Mouse (Mus musculus) lung, embryonic 15.5 days (tissue): ENCODE measurements around the gene Ate1. TPM values are rescaled to one million over a fixed set of nuclear protein-coding genes. Genes with fewer than 3 reads are reported as not detected.
A peak's percentile ranks its signal among the peaks of the same experiment; 100 is the strongest.
"Not testable (repeated sequence)": the region's sequence is repeated elsewhere in the genome, so short reads cannot be mapped to it uniquely, and the experiment has no call there.

Source experiments
- ATAC-seq: fragments of 200-750 bp; cut with Nextera tagmentation; 2 replicates; pipeline ENCODE4 v1.8.0; 2017; ENCODE audit warnings: moderate number of reproducible peaks, borderline replicate concordance; ENCODE audit not compliant: low FRiP score, low TSS enrichment; ENCODE audit errors: extremely low read depth
- H3K27ac ChIP-seq: fragments of 300-500 bp; sonication (generic); 2 replicates; pipeline ENCODE4 v1.5.1; 2015; ENCODE audit warnings: moderate library complexity, mild to moderate bottlenecking, inconsistent platforms
- H3K27me3 ChIP-seq: fragments of 300-500 bp; sonication (generic); 2 replicates; pipeline ENCODE4 v1.6.1; 2015; ENCODE audit warnings: inconsistent platforms
- H3K36me3 ChIP-seq: fragments of 300-500 bp; sonication (generic); 2 replicates; pipeline ENCODE4 v1.6.1; 2015; ENCODE audit warnings: inconsistent platforms
- H3K4me1 ChIP-seq: fragments of 300-500 bp; sonication (generic); 2 replicates; pipeline ENCODE4 v1.6.1; 2015; ENCODE audit warnings: inconsistent platforms
- H3K4me2 ChIP-seq: fragments of 300-500 bp; sonication (generic); 2 replicates; pipeline ENCODE4 v1.6.1; 2015; ENCODE audit warnings: inconsistent platforms, mild to moderate bottlenecking, moderate library complexity
- H3K4me3 ChIP-seq: fragments of 300-500 bp; sonication (generic); 2 replicates; pipeline ENCODE4 v1.5.1; 2015; ENCODE audit warnings: mild to moderate bottlenecking, inconsistent platforms
- H3K9ac ChIP-seq: fragments of 300-500 bp; sonication (generic); 2 replicates; pipeline ENCODE4 v1.6.1; 2015; ENCODE audit warnings: inconsistent platforms
- H3K9me3 ChIP-seq: fragments of 300-500 bp; sonication (generic); 2 replicates; pipeline ENCODE4 v1.6.1; 2016; ENCODE audit warnings: inconsistent platforms
- WGBS: fragments of 180-500 bp; shearing (Covaris S2); methylation state at CpG from one replicate; pipeline ENCODE4 v1.1.7; 2015; 5-methylcytosine and 5-hydroxymethylcytosine counted together
- polyA plus RNA-seq: library from polyadenylated mRNA; unstranded; fragments of >200 nt; fragmentation: Nextera tagmentation; extraction: Ambion mirVana; gene quantifications from 2 replicates; pipeline ENCODE4 v1.2.1, GENCODE M21; 2015

Gene Ate1
- polyA plus RNA-seq, 1 experiment from 2014 or later, result 67.5 TPM

DNA sequence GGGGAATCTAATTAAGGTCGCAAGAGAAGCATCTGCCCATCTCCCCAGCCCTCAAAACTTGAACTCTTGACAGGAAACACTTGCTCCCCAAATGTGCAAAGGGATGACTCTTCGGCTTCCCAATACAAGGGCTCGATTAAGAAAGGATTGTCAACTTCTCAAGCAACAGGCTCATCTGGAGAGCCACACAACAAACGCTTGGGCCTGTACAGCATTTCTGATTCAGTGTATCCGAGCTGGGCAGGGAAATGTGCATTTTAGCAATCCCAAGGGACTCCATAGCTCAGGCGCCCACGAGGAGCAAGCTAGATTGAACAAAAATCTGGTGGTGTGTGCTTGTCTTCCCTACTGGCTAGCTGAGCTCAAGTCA is 26.2 kb upstream of the Ate1 start:
- peak overlapping the region; percentile 98 for H3K9ac ChIP-seq
- 3% methylated on average over 7 of the region's 7 CpGs for WGBS

DNA sequence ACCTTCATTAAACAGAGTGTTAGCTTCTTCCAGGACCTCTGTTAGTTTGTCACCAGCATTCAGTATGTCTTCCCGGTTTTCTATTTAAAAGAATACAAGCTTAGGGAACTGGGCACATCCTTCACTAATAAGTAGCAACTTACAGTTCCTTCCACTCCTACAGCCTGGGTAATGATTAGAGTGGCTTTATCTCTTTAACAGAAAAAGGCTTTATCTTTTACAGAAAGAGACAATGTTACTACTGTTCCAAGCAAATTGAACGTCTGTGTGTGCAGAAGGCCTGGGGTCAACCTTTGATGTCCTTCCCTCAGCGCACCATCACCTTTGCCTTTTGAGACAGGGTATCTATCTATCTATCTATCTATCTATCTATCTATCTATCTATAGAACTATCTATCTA is 25.7 kb upstream of the Ate1 start:
- Histone ChIP-seq H3K36me3 (peaks cover 36% of the 10 kb centered on the region), H3K9me3 (no peaks in the 10 kb centered on the region), H3K4me2 (peak overlapping the region; percentile 80), H3K9ac (peak overlapping the region; percentile 98), H3K27me3 (no peaks in the 10 kb centered on the region), H3K27ac (no peak overlapping the region), H3K4me1 (peaks cover 10% of the 10 kb centered on the region), H3K4me3 (peak overlapping the region; percentile 99)
- no peak for ATAC-seq
- 37% methylated on average over 3 of the region's 3 CpGs for WGBS

More for the DNA sequence above, 26.2 kb upstream of the Ate1 start:
- peak overlapping the region; percentile 99 for H3K4me3 ChIP-seq
- H3K36me3 ChIP-seq, result peaks cover 32% of the 10 kb centered on the region
- ATAC-seq, result no peak
- H3K9me3 ChIP-seq, result no peaks in the 10 kb centered on the region
- peak overlapping the region; percentile 99 for H3K27ac ChIP-seq
- H3K4me2 ChIP-seq, result peak overlapping the region; percentile 80
- H3K27me3 ChIP-seq, result no peaks in the 10 kb centered on the region
- peaks cover 10% of the 10 kb centered on the region for H3K4me1 ChIP-seq

DNA sequence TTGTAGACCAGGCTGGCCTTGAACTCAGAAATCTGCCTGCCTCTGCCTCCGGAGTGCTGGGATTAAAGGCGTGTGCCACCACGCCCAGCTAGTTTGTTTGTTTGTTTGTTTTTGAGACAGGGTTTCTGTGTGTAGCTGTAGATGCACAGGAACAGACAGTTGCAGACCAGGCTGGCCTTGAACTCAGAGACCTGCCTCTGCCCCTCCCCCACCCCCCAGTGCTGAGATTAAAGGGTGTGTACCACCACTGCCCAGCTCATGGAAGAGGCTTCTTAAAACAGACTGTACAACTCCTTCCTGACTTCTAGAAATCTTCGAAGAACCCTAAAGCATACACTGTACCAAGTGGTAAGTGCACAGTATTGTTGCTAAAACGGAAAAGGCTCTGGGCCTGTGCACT is 25.2 kb upstream of the Ate1 start:
- 88% methylated on average over 5 of the region's 5 CpGs for WGBS
- Histone ChIP-seq H3K36me3 (peaks cover 38% of the 10 kb centered on the region), H3K4me3 (peak overlapping the region; percentile 99; the same call in 1 of the 2 replicates), H3K9me3 (no peaks in the 10 kb centered on the region), H3K4me1 (peaks cover 10% of the 10 kb centered on the region), H3K27ac (no peak overlapping the region), H3K4me2 (peak overlapping the region; percentile 80), H3K9ac (no peak overlapping the region), H3K27me3 (no peaks in the 10 kb centered on the region)
- no peak for ATAC-seq

DNA sequence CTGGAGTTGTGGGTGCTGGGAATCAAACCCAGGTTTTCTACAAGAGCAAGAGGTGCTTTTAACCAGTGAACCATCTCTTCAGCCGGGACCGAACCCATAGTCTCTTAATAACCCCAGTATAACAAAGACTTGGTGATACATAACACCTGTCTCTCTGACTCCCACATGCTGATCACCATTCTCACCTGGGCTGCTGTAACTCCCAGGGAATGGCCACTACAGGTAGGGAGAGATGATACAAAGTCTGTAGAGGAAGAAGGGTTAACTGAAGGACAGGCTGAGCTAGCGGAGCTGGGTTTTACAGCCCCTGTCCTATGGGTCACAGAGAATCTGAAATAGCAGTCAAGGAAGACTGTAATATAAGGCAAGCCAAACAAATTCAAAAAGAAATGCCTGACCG is 23.0 kb upstream of the Ate1 start:
- Histone ChIP-seq H3K9me3 (no peaks in the 10 kb centered on the region), H3K4me1 (peaks cover 10% of the 10 kb centered on the region), H3K36me3 (peaks cover 61% of the 10 kb centered on the region), H3K4me3 (no peak overlapping the region), H3K27me3 (no peaks in the 10 kb centered on the region), H3K27ac (no peak overlapping the region), H3K9ac (no peak overlapping the region), H3K4me2 (no peak overlapping the region)
- ATAC-seq, result no peak
- 97% methylated on average over 4 of the region's 4 CpGs for WGBS

DNA sequence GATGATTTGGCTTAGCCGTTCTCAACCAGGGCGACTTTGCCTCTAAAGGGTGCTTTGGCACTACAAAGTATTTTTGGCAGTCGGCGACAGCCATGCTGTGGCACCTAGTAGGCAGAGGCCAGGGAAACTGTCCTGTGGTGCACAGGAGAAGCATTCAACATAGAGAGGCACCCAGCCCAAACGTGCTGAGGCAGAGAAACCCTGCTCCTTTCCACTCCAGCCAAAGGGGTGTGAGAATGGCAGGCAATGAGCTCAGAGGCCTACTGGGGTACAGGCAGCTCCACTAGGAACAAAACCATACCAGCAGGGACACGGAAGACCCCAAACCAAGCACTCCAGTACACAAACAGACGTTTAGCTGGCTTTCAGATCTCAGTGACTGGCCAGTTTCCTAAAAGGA is 20.0 kb upstream of the Ate1 start:
- no peak overlapping the region for H3K27ac ChIP-seq
- H3K27me3 ChIP-seq, result no peaks in the 10 kb centered on the region
- no peaks in the 10 kb centered on the region for H3K9me3 ChIP-seq
- H3K4me2 ChIP-seq, result no peak overlapping the region
- no peak overlapping the region for H3K9ac ChIP-seq
- H3K4me3 ChIP-seq, result no peak overlapping the region
- ATAC-seq, result no peak
- no peaks in the 10 kb centered on the region for H3K4me1 ChIP-seq
- peaks cover 89% of the 10 kb centered on the region for H3K36me3 ChIP-seq
- WGBS, result 77% methylated on average over 7 of the region's 7 CpGs

DNA sequence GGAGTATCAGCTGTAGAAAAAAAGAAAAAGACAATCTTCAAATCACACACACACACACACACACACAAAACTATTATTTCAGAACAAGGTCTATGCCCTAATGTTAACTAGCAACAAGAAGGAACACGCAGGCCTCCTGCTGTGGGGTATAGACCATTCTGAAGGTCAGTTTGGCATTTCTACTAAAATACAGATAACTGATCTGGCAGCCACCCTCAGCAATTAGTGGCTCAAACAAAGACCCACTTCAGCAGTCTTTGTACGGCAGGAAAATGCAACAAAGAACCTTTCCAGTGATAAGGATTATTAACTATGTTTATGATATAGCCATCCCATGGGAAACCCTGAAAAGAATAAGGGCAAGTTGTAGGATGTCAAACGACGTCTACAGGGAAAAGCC is 16.9 kb upstream of the Ate1 start:
- 76% methylated on average over 4 of the region's 4 CpGs for WGBS
- no peaks in the 10 kb centered on the region for H3K27me3 ChIP-seq
- H3K36me3 ChIP-seq, result peaks cover 87% of the 10 kb centered on the region
- ATAC-seq, result no peak
- H3K4me3 ChIP-seq, result no peak overlapping the region
- H3K4me2 ChIP-seq, result no peak overlapping the region
- peaks cover 3% of the 10 kb centered on the region for H3K4me1 ChIP-seq
- H3K9ac ChIP-seq, result no peak overlapping the region
- no peaks in the 10 kb centered on the region for H3K9me3 ChIP-seq
- no peak overlapping the region for H3K27ac ChIP-seq

DNA sequence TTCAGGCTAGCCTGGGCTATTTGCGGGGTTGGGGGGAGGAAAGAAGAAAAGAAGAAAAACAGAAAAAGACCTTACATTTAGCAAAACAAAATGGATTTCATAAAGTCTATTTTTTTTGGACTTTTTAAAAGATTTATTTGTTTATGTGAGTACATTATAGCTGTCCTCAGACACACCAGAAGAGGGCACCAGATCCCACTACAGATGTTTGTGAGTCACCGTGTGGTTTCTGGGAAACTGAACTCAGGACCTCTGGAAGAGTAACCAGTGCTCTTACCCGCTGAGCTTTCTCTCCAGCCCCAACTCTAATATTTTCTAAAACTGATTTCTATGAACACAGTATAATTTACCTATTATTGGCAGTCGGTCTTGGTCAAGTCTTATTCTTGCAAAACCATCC is 15.0 kb upstream of the Ate1 start:
- ATAC-seq, result no peak
- Histone ChIP-seq H3K9me3 (no peaks in the 10 kb centered on the region), H3K36me3 (peaks cover 82% of the 10 kb centered on the region), H3K27ac (no peak overlapping the region), H3K4me2 (no peak overlapping the region), H3K4me1 (peaks cover 3% of the 10 kb centered on the region), H3K4me3 (no peak overlapping the region), H3K9ac (no peak overlapping the region), H3K27me3 (no peaks in the 10 kb centered on the region)
- 86% methylated on average over 4 of the region's 4 CpGs for WGBS

DNA sequence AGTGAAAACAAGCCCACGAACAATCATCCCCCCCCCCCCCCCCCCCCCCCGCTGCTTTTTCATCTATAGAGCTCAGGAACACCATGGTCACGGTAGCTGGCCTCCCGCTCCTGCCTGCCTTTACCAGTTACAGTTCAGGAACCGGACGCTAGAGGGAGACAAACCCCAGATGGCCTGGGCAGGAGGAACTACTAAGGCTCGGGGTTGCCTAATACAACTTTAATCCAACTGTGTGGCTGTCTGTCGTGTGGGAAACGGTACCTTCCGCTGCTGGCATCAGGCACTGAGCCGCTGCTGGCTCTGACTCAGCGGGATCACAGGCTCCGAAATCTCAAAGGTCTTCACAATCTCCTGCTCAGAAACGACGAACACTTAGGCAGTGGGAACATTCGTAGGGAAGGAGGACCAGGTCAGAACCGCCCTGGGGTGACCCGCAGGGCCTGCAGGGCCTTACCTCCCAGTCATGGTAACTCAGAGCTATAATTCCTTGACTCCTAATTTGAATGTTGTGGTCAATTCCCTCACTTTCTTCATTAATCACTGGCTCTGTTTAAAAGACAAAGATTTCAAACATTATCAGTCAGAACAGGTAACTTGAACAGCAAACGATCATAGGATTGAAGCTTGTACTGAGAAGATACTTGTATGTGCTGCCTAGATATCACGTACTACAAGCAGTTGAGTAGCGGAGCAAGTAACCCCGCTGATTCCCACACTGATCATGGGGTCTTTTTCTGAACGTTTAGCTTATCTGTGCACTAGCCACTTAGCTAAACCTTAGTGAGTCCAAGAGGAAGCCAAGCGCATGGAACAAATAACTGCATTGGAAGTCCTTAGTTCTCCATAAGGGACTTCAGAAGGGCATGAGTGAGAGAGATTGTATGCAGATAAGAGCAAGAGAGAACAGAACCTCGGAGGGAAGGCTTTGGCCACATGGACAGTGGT is 13.4 kb upstream of the Ate1 start:
- 45% methylated on average over 23 of the region's 25 CpGs for WGBS
- Histone ChIP-seq H3K27me3 (no peaks in the 10 kb centered on the region), H3K9ac (no peak overlapping the region), H3K4me2 (no peak overlapping the region), H3K36me3 (peaks cover 74% of the 10 kb centered on the region), H3K4me3 (no peak overlapping the region), H3K4me1 (peaks cover 3% of the 10 kb centered on the region), H3K9me3 (no peaks in the 10 kb centered on the region), H3K27ac (no peak overlapping the region)
- peak; percentile 69; the same call in 1 of the 2 replicates for ATAC-seq

DNA sequence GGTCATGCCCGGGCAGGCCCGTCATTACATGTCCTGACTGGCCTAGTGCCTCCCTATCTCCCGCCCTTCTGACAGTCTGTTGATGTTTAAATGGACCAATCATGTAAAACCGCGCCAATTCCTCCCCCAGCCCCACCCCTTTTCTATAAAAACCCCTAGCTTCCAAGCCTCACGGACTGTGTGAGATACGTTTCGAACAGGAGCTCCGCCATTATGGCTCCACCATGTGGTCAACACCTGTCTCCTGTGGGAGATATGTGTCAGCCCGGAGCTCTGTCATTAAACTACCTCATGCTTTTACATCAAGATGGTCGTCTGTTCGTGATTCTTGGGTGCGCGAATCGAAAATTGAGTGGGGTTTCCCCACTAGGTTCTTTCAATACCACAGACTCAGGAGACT is 11.0 kb upstream of the Ate1 start:
- H3K27me3 ChIP-seq, H3K9ac ChIP-seq, H3K9me3 ChIP-seq, H3K4me2 ChIP-seq, H3K27ac ChIP-seq, ATAC-seq, H3K4me1 ChIP-seq, H3K4me3 ChIP-seq: not testable (repeated sequence)
- peaks cover 51% of the 10 kb centered on the region for H3K36me3 ChIP-seq
- WGBS, result 93% methylated on average over 15 of the region's 15 CpGs

DNA sequence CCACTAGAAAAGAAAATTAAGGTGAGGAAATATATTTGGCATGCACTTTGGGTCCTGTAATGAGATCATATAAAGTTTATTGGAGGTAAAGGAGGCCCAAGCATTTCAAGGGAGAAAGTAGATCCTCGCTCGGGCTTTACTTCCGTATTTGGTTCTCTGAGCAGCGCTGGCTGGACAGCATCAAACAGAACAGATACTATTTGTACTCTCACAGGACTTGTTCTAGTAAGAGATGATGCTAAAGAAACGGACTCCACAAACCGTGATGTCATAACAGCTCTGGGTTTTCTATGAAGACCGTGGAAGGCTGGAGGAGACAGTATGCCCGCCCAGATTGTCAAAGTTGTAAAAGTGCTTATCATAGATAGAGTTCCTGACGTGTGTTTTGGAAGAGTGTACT is 7.1 kb upstream of the Ate1 start:
- no peaks in the 10 kb centered on the region for H3K9me3 ChIP-seq
- WGBS, result 75% methylated on average over 9 of the region's 9 CpGs
- no peaks in the 10 kb centered on the region for H3K4me1 ChIP-seq
- H3K27me3 ChIP-seq, result no peaks in the 10 kb centered on the region
- H3K4me3 ChIP-seq, result no peak overlapping the region
- H3K9ac ChIP-seq, result no peak overlapping the region
- no peak overlapping the region for H3K27ac ChIP-seq
- H3K4me2 ChIP-seq, result no peak overlapping the region
- H3K36me3 ChIP-seq, result peaks cover 20% of the 10 kb centered on the region
- ATAC-seq, result no peak

DNA sequence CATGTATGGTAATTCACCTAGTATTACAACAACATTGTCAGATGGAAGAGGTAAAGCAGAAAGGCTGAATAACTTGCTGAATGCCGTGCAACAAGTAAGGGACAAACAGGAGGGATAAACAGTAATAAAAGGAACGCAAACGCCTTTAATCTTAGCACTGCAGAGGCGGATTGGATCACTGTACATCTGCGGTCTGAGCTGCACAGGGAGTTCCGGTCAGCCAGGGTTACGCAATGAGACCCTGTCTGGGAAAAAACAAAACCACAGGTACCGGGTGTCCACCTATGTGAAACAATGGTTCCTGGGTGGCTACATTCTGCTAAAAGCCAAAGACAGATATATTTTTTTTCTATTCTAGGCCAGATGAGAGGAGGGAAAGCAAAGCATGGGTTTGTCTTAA is 3.3 kb upstream of the Ate1 start:
- Histone ChIP-seq H3K27me3 (no peaks in the 10 kb centered on the region), H3K9me3 (no peaks in the 10 kb centered on the region), H3K36me3 (no peaks in the 10 kb centered on the region), H3K27ac (no peak overlapping the region), H3K4me2 (no peak overlapping the region), H3K9ac (no peak overlapping the region), H3K4me3 (no peak overlapping the region), H3K4me1 (peaks cover 3% of the 10 kb centered on the region; the same call in 1 of the 2 replicates)
- no peak for ATAC-seq
- 87% methylated on average over 8 of the region's 8 CpGs for WGBS

DNA sequence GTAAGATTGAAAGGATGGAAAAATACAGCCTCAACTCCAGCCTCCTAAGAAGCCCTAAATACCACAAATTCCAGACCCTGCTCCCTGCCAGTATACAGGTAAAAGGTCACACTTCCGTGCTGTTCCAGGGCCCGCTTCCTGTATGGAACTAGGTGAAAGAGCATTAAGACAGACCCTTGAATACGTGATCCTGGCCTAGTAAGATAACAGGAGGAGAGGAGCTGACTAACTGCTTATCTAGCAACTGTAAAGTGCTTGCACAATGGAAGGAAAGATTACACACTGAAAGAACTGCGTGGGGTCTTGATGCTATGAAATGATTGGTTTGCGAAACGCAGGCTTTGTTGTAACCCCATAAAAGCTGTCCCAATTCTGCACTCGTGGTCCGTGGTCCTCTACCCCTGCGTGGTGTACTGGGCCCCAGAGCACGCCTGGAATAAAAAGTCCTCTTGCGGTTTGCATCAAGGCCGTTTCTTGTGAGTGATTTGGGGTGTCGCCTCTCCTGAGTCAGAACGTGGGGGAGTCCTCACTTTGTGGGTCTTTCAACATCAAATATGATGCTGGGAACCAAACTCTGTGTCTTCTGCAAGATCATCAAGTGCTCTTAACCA is 748 bp upstream of the Ate1 start:
- no peaks in the 10 kb centered on the region for H3K9me3 ChIP-seq
- no peak for ATAC-seq
- H3K4me1 ChIP-seq, result peaks cover 10% of the 10 kb centered on the region
- no peak overlapping the region for H3K4me2 ChIP-seq
- 0 out of 2 replicates have a peak overlapping the region, but pooled peaks have one; percentile 98 for H3K27ac ChIP-seq
- no peak overlapping the region for H3K9ac ChIP-seq
- H3K27me3 ChIP-seq, result no peaks in the 10 kb centered on the region
- no peaks in the 10 kb centered on the region for H3K36me3 ChIP-seq
- H3K4me3 ChIP-seq, result no peak overlapping the region
- 77% methylated on average over 14 of the region's 14 CpGs for WGBS
